Mouse (Mus musculus) hindbrain, postnatal 0 days (tissue): ENCODE measurements around the gene Ehd1. TPM values are rescaled to one million over a fixed set of nuclear protein-coding genes. Genes with fewer than 3 reads are reported as not detected.

Experiments
- ATAC-seq: fragments of 200-750 bp; cut with Nextera tagmentation; 2 replicates; pipeline ENCODE4 v1.8.0; 2017; ENCODE audit warnings: mild to moderate bottlenecking, moderate TSS enrichment, moderate library complexity
- DNase-seq: peaks from one replicate; pipeline ENCODE4 v3.0.0-alpha.2; 2015; ENCODE audit warnings: low spot score
- H3K27ac ChIP-seq: fragments of 300-500 bp; sonication (generic); 2 replicates; pipeline ENCODE4 v1.5.1; 2014; ENCODE audit warnings: mild to moderate bottlenecking
- H3K27me3 ChIP-seq: fragments of 300-500 bp; sonication (generic); 2 replicates; pipeline ENCODE4 v1.6.1; 2014; ENCODE audit warnings: low read length, mixed read lengths; ENCODE audit not compliant: insufficient read depth
- H3K36me3 ChIP-seq: fragments of 300-500 bp; sonication (generic); 2 replicates; pipeline ENCODE4 v1.6.1; 2014; ENCODE audit warnings: low read length, mixed read lengths; ENCODE audit not compliant: insufficient read depth
- H3K4me1 ChIP-seq: fragments of 300-500 bp; sonication (generic); 2 replicates; pipeline ENCODE4 v1.6.1; 2014; ENCODE audit warnings: antibody characterized with exemption, low read length, mixed read lengths; ENCODE audit not compliant: insufficient read depth
- H3K4me2 ChIP-seq: fragments of 300-500 bp; sonication (generic); 2 replicates; pipeline ENCODE4 v1.6.1; 2014; ENCODE audit warnings: low read depth, mild to moderate bottlenecking, low read length, moderate library complexity, mixed read lengths
- H3K4me3 ChIP-seq: fragments of 300-500 bp; sonication (generic); 2 replicates; pipeline ENCODE4 v1.5.1; 2014; ENCODE audit warnings: low read length
- H3K9ac ChIP-seq: fragments of 300-500 bp; sonication (generic); replicated peaks from 2 replicates; pipeline ENCODE4 v1.6.1; 2014; ENCODE audit warnings: mild to moderate bottlenecking, low read length, moderate library complexity, mixed read lengths
- H3K9me3 ChIP-seq: fragments of 300-500 bp; sonication (generic); 2 replicates; pipeline ENCODE4 v1.6.1; 2016; ENCODE audit warnings: low read length, mixed read lengths
- CTCF ChIP-seq: IDR thresholded peaks from 2 replicates; pipeline ENCODE4 v1.5.1; 2016; ENCODE audit warnings: antibody characterized with exemption, control low read depth, low read depth
- WGBS: fragments of 180-500 bp; shearing (Covaris S2); extraction: QIAGEN DNeasy Blood & Tissue Kit; methylation state at CpG from one replicate; pipeline ENCODE4 v1.1.7; 2014; 5-methylcytosine and 5-hydroxymethylcytosine counted together
- polyA plus RNA-seq: library from polyadenylated mRNA; unstranded; fragments of >200 nt; fragmentation: Nextera tagmentation; extraction: Ambion mirVana; gene quantifications from 2 replicates; pipeline ENCODE4 v1.2.1, GENCODE M21; 2015
- total RNA-seq: library from RNA; depleted of rRNA; stranded (reverse); fragments of >200 nt; gene quantifications from 2 replicates; pipeline ENCODE4 v1.2.3, GENCODE M21; 2014

The Ehd1 gene
- total and polyA plus RNA-seq, 2 experiments from 2014 or later = 77.5 to 135 TPM

GRCm38 (mm10) chr19:6253021-6253420 is 23.5 kb upstream of the Ehd1 start:
- no peak for ATAC-seq

GRCm38 (mm10) chr19:6260428-6260827 is 16.1 kb upstream of the Ehd1 start:
- Histone ChIP-seq H3K27me3 (no peaks in the 10 kb centered on the region), H3K9me3 (no peaks in the 10 kb centered on the region), H3K4me3 (no peak overlapping the region), H3K4me1 (no peaks in the 10 kb centered on the region), H3K36me3 (peaks cover 48% of the 10 kb centered on the region), H3K27ac (no peak overlapping the region), H3K4me2 (no peak overlapping the region), H3K9ac (no peak overlapping the region)
- WGBS = 72% methylated on average over 2 of the region's 2 CpGs
- DNase-seq = peak; percentile 44
- peak; percentile 45; the same call in 1 of the 2 replicates for TF ChIP-seq CTCF
- ATAC-seq = 0 out of 2 replicates have a peak, but pooled peaks have one; percentile 18

More at GRCm38 (mm10) chr19:6253021-6253420, 23.5 kb upstream of the Ehd1 start:
- Histone ChIP-seq H3K36me3 (peaks cover 72% of the 10 kb centered on the region), H3K27me3 (no peaks in the 10 kb centered on the region), H3K9ac (no peak overlapping the region), H3K4me2 (no peak overlapping the region), H3K4me1 (no peaks in the 10 kb centered on the region), H3K4me3 (no peak overlapping the region), H3K27ac (no peak overlapping the region), H3K9me3 (no peaks in the 10 kb centered on the region)
- DNase-seq = no peak
- TF ChIP-seq CTCF = no peak
- 90% methylated on average over 4 of the region's 4 CpGs for WGBS

- peak; percentile 53 for TF ChIP-seq CTCF
- Histone ChIP-seq H3K36me3 (peaks cover 44% of the 10 kb centered on the region), H3K4me2 (no peak overlapping the region), H3K27me3 (no peaks in the 10 kb centered on the region), H3K4me1 (no peaks in the 10 kb centered on the region), H3K27ac (no peak overlapping the region), H3K9me3 (no peaks in the 10 kb centered on the region), H3K9ac (no peak overlapping the region), H3K4me3 (no peak overlapping the region)
- DNase-seq = no peak
- no peak for ATAC-seq
- whole genome bisulfite sequencing = 80% methylated on average over 4 of the region's 4 CpGs
These were observed 15.6 kb upstream of the Ehd1 start for GRCm38 (mm10) chr19:6260946-6261345.

GRCm38 (mm10) chr19:6261379-6261778 is 15.1 kb upstream of the Ehd1 start:
- H3K4me2 ChIP-seq = no peak overlapping the region
- H3K9ac ChIP-seq = no peak overlapping the region
- no peak for ATAC-seq
- no peak for TF ChIP-seq CTCF
- H3K9me3 ChIP-seq = no peaks in the 10 kb centered on the region
- no peak for DNase-seq
- WGBS = 94% methylated on average over 14 of the region's 14 CpGs
- H3K27ac ChIP-seq = no peak overlapping the region
- H3K4me3 ChIP-seq = no peak overlapping the region
- peaks cover 39% of the 10 kb centered on the region for H3K36me3 ChIP-seq
- H3K4me1 ChIP-seq = no peaks in the 10 kb centered on the region
- no peaks in the 10 kb centered on the region for H3K27me3 ChIP-seq

- Histone ChIP-seq H3K27ac (no peak overlapping the region), H3K4me3 (no peak overlapping the region), H3K4me2 (no peak overlapping the region), H3K27me3 (no peaks in the 10 kb centered on the region), H3K36me3 (peaks cover 37% of the 10 kb centered on the region), H3K9me3 (no peaks in the 10 kb centered on the region), H3K9ac (no peak overlapping the region), H3K4me1 (no peaks in the 10 kb centered on the region)
- TF ChIP-seq CTCF = peak; percentile 97
- 56% methylated on average over 7 of the region's 7 CpGs for WGBS
- peak; percentile 76 for DNase-seq
- ATAC-seq = no peak
These were observed 14.3 kb upstream of the Ehd1 start for GRCm38 (mm10) chr19:6262222-6262621.

- Histone ChIP-seq H3K4me2 (no peak overlapping the region), H3K27me3 (no peaks in the 10 kb centered on the region), H3K4me1 (no peaks in the 10 kb centered on the region), H3K36me3 (peaks cover 33% of the 10 kb centered on the region), H3K9me3 (no peaks in the 10 kb centered on the region), H3K4me3 (no peak overlapping the region), H3K9ac (no peak overlapping the region), H3K27ac (no peak overlapping the region)
- 87% methylated on average over 8 of the region's 8 CpGs for WGBS
- DNase-seq = no peak
- TF ChIP-seq CTCF = no peak
- ATAC-seq = no peak
These were observed 13.6 kb upstream of the Ehd1 start for GRCm38 (mm10) chr19:6262839-6263433.

GRCm38 (mm10) chr19:6264200-6264599 is 12.3 kb upstream of the Ehd1 start:
- WGBS = 77% methylated on average over 9 of the region's 9 CpGs
- TF ChIP-seq CTCF = no peak

More at GRCm38 (mm10) chr19:6264200-6264599, 12.3 kb upstream of the Ehd1 start:
- Histone ChIP-seq H3K36me3 (peaks cover 22% of the 10 kb centered on the region; the same call in 1 of the 2 replicates), H3K9ac (no peak overlapping the region), H3K9me3 (no peaks in the 10 kb centered on the region), H3K27me3 (no peaks in the 10 kb centered on the region), H3K4me1 (no peaks in the 10 kb centered on the region), H3K4me2 (no peak overlapping the region), H3K4me3 (no peak overlapping the region), H3K27ac (no peak overlapping the region)
- ATAC-seq = no peak
- DNase-seq = no peak
